Mouse (Mus musculus): ENCODE results near the gene Nr2c2. TPM values are rescaled to one million over a fixed set of nuclear protein-coding genes. Genes with fewer than 3 reads are reported as not detected.

The Nr2c2 gene
- total and polyA plus RNA-seq, 2 experiments from 2014 or later = 31.8 to 80.7 TPM

GRCm38 (mm10) chr6:92124547-92124946 is 33.4 kb downstream of the Nr2c2 start:
- no peaks in the 10 kb centered on the region for H3K27me3 ChIP-seq (ENCODE audit: insufficient read depth, low read length)
- no peak for TF ChIP-seq CTCF (IDR thresholded peaks at IDR 0.05; ENCODE audit: low read depth)
- H3K27ac ChIP-seq = no peak overlapping the region
- no peaks in the 10 kb centered on the region for H3K4me1 ChIP-seq (ENCODE audit: insufficient read depth, low read length)
- H3K36me3 ChIP-seq (ENCODE audit: insufficient read depth, low read length) = no peaks in the 10 kb centered on the region
- no peak for ATAC-seq
- no peaks in the 10 kb centered on the region for H3K9me3 ChIP-seq (ENCODE audit: low read length)
- DNase-seq (ENCODE audit: low spot score) = no peak
- H3K9ac ChIP-seq (replicated peaks; ENCODE audit: low read length) = no peak overlapping the region
- no peak overlapping the region for H3K4me2 ChIP-seq (ENCODE audit: low read depth, low read length)
- H3K4me3 ChIP-seq (ENCODE audit: low read length) = no peak overlapping the region

GRCm38 (mm10) chr6:92126861-92127468 is 35.8 kb downstream of the Nr2c2 start:
- H3K36me3 ChIP-seq (ENCODE audit: insufficient read depth, low read length) = no peaks in the 10 kb centered on the region

GRCm38 (mm10) chr6:92131456-92131855 is 40.3 kb downstream of the Nr2c2 start:
- ATAC-seq (no peak), DNase-seq (ENCODE audit: low spot score) (no peak)
- TF ChIP-seq CTCF (IDR thresholded peaks at IDR 0.05; ENCODE audit: low read depth) = no peak
- Histone ChIP-seq H3K27ac (no peak overlapping the region), H3K9me3 (ENCODE audit: low read length) (no peaks in the 10 kb centered on the region), H3K27me3 (ENCODE audit: insufficient read depth, low read length) (no peaks in the 10 kb centered on the region), H3K4me3 (ENCODE audit: low read length) (no peak overlapping the region), H3K9ac (replicated peaks; ENCODE audit: low read length) (no peak overlapping the region), H3K4me2 (ENCODE audit: low read depth, low read length) (no peak overlapping the region), H3K4me1 (ENCODE audit: insufficient read depth, low read length) (no peaks in the 10 kb centered on the region), H3K36me3 (ENCODE audit: insufficient read depth, low read length) (no peaks in the 10 kb centered on the region)
- WGBS = 88% methylated on average over 1 of the region's 1 CpGs

More at GRCm38 (mm10) chr6:92126861-92127468, 35.8 kb downstream of the Nr2c2 start:
- Histone ChIP-seq H3K4me3 (ENCODE audit: low read length) (no peak overlapping the region), H3K4me1 (ENCODE audit: insufficient read depth, low read length) (no peaks in the 10 kb centered on the region), H3K9ac (replicated peaks; ENCODE audit: low read length) (no peak overlapping the region), H3K27ac (no peak overlapping the region), H3K27me3 (ENCODE audit: insufficient read depth, low read length) (no peaks in the 10 kb centered on the region), H3K4me2 (ENCODE audit: low read depth, low read length) (no peak overlapping the region), H3K9me3 (ENCODE audit: low read length) (no peaks in the 10 kb centered on the region)
- ATAC-seq = no peak
- 96% methylated on average over 1 of the region's 1 CpGs for WGBS
- DNase-seq (ENCODE audit: low spot score) = no peak
- TF ChIP-seq CTCF (IDR thresholded peaks at IDR 0.05; ENCODE audit: low read depth) = no peak

- no peak for TF ChIP-seq CTCF (IDR thresholded peaks at IDR 0.05; ENCODE audit: low read depth)
- no peak overlapping the region for H3K9ac ChIP-seq (replicated peaks; ENCODE audit: low read length)
- H3K36me3 ChIP-seq (ENCODE audit: insufficient read depth, low read length) = no peaks in the 10 kb centered on the region
- no peak for DNase-seq (ENCODE audit: low spot score)
- WGBS = 90% methylated on average over 3 of the region's 3 CpGs
- no peaks in the 10 kb centered on the region for H3K27me3 ChIP-seq (ENCODE audit: insufficient read depth, low read length)
- H3K4me2 ChIP-seq (ENCODE audit: low read depth, low read length) = no peak overlapping the region
- H3K9me3 ChIP-seq (ENCODE audit: low read length) = no peaks in the 10 kb centered on the region
- no peak overlapping the region for H3K27ac ChIP-seq
- H3K4me3 ChIP-seq (ENCODE audit: low read length) = no peak overlapping the region
- H3K4me1 ChIP-seq (ENCODE audit: insufficient read depth, low read length) = no peaks in the 10 kb centered on the region
- no peak for ATAC-seq
Observed at GRCm38 (mm10) chr6:92132021-92132911, 41.1 kb downstream of the Nr2c2 start.

- H3K4me1 ChIP-seq (ENCODE audit: insufficient read depth, low read length) = no peaks in the 10 kb centered on the region
- no peak overlapping the region for H3K27ac ChIP-seq
- no peaks in the 10 kb centered on the region for H3K36me3 ChIP-seq (ENCODE audit: insufficient read depth, low read length)
- no peak for DNase-seq (ENCODE audit: low spot score)
- no peak overlapping the region for H3K4me3 ChIP-seq (ENCODE audit: low read length)
- H3K27me3 ChIP-seq (ENCODE audit: insufficient read depth, low read length) = no peaks in the 10 kb centered on the region
- H3K4me2 ChIP-seq (ENCODE audit: low read depth, low read length) = no peak overlapping the region
- H3K9me3 ChIP-seq (ENCODE audit: low read length) = no peaks in the 10 kb centered on the region
- TF ChIP-seq CTCF (IDR thresholded peaks at IDR 0.05; ENCODE audit: low read depth) = no peak
- 85% methylated on average over 2 of the region's 2 CpGs for WGBS
- no peak for ATAC-seq
- H3K9ac ChIP-seq (replicated peaks; ENCODE audit: low read length) = no peak overlapping the region
Observed at GRCm38 (mm10) chr6:92133617-92134016, 42.4 kb downstream of the Nr2c2 start.

- H3K4me2 ChIP-seq (ENCODE audit: low read depth, low read length) = no peak overlapping the region
- no peaks in the 10 kb centered on the region for H3K4me1 ChIP-seq (ENCODE audit: insufficient read depth, low read length)
- WGBS = 68% methylated on average over 2 of the region's 2 CpGs
- no peak overlapping the region for H3K27ac ChIP-seq
- H3K27me3 ChIP-seq (ENCODE audit: insufficient read depth, low read length) = no peaks in the 10 kb centered on the region
- H3K9me3 ChIP-seq (ENCODE audit: low read length) = no peaks in the 10 kb centered on the region
- H3K4me3 ChIP-seq (ENCODE audit: low read length) = no peak overlapping the region
- no peaks in the 10 kb centered on the region for H3K36me3 ChIP-seq (ENCODE audit: insufficient read depth, low read length)
- no peak for DNase-seq (ENCODE audit: low spot score)
- no peak for TF ChIP-seq CTCF (IDR thresholded peaks at IDR 0.05; ENCODE audit: low read depth)
- H3K9ac ChIP-seq (replicated peaks; ENCODE audit: low read length) = no peak overlapping the region
- no peak for ATAC-seq
Observed at GRCm38 (mm10) chr6:92136356-92136755, 45.2 kb downstream of the Nr2c2 start.

GRCm38 (mm10) chr6:92145881-92146280 is 54.7 kb downstream of the Nr2c2 start:
- ATAC-seq (no peak), DNase-seq (ENCODE audit: low spot score) (no peak)
- no peaks in the 10 kb centered on the region for H3K4me1 ChIP-seq (ENCODE audit: insufficient read depth, low read length)
- TF ChIP-seq CTCF (IDR thresholded peaks at IDR 0.05; ENCODE audit: low read depth) = no peak
- H3K36me3 ChIP-seq (ENCODE audit: insufficient read depth, low read length) = 0 out of 2 replicates have a peak, but pooled peaks cover 6% of the 10 kb centered on the region
- H3K27ac ChIP-seq = no peak overlapping the region
- WGBS = 93% methylated on average over 4 of the region's 4 CpGs
- no peak overlapping the region for H3K9ac ChIP-seq (replicated peaks; ENCODE audit: low read length)
- H3K27me3 ChIP-seq (ENCODE audit: insufficient read depth, low read length) = no peaks in the 10 kb centered on the region
- no peaks in the 10 kb centered on the region for H3K9me3 ChIP-seq (ENCODE audit: low read length)
- H3K4me2 ChIP-seq (ENCODE audit: low read depth, low read length) = no peak overlapping the region
- H3K4me3 ChIP-seq (ENCODE audit: low read length) = no peak overlapping the region
